Mouse (Mus musculus) ES-E14 (cell line): Measurements from ENCODE around the gene BC048403.

Experiments
- CHD2 ChIP-seq: IDR thresholded peaks from 2 replicates; pipeline ENCODE4 v1.6.1; 2014; ENCODE audit warnings: mild to moderate bottlenecking, low read depth, low read length, inconsistent platforms
- HCFC1 ChIP-seq: IDR thresholded peaks from 2 replicates; pipeline ENCODE4 v1.6.1; 2012; ENCODE audit warnings: low read length, inconsistent platforms, borderline replicate concordance; ENCODE audit not compliant: insufficient read depth
- MAFK ChIP-seq: IDR thresholded peaks from 2 replicates; pipeline ENCODE4 v1.6.1; 2014; ENCODE audit warnings: mild to moderate bottlenecking, low read depth, low read length, inconsistent platforms; ENCODE audit not compliant: insufficient read depth
- ZC3H11A ChIP-seq: IDR thresholded peaks from 2 replicates; pipeline ENCODE4 v1.6.1; 2012; ENCODE audit warnings: low read depth, mild to moderate bottlenecking, inconsistent platforms, low read length, borderline replicate concordance
- ZNF384 ChIP-seq: IDR thresholded peaks from 2 replicates; pipeline ENCODE4 v1.6.1; 2012; ENCODE audit warnings: low read depth, low read length, inconsistent platforms

GRCm38 (mm10) chr10:121739548-121740505 lies at the start of gene BC048403:
- TF ChIP-seq ZNF384 (no peak), HCFC1 (peak; percentile 58; the same call in 1 of the 2 replicates), CHD2 (no peak), MAFK (no peak), ZC3H11A (no peak)
